Mouse (Mus musculus) ES-CJ7 (cell line): ENCODE results near the gene Slc22a21.

Experiments
- DNase-seq: peaks from one replicate; pipeline ENCODE4 v3.0.0; 2011; ENCODE audit warnings: low read depth, low spot score

The Slc22a21 gene

GRCm38 (mm10) chr11:53903781-53904533 is 76.2 kb downstream of the Slc22a21 start:
- DNase-seq, result peak; percentile 78

DNA sequence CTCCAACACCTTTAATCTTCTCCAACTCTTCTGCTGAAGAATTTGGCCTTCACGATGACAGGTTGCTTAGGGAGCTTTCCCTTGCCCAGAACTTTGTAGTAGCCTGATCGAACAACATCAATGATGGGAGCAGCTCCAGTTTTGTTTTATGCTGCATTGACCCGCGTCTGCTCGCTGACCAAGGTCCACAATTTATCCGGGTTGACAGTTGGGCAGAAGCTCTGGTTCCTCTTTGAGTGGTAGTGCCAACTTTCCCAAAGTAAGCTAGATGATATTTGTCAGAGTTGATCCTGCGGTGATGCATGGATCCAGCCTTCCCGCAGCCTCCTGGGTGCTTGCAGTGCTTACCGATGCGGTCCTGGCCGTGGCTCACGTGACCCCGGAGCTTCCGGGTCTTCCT is 77.4 kb downstream of the Slc22a21 start:
- DNase-seq, result no peak

- DNase-seq, result peak; percentile 19
Observed at GRCm38 (mm10) chr11:53900991-53901390, 79.1 kb downstream of the Slc22a21 start.

- peak; percentile 44 for DNase-seq
Observed at GRCm38 (mm10) chr11:53899981-53900380, 80.2 kb downstream of the Slc22a21 start.
